Mouse (Mus musculus) heart, embryonic 11.5 days (tissue): Measurements from ENCODE around the gene Aldh4a1. TPM values are rescaled to one million over a fixed set of nuclear protein-coding genes. Genes with fewer than 3 reads are reported as not detected.

Experiments used
- ATAC-seq: fragments of 200-750 bp; cut with Nextera tagmentation; replicated peaks from 2 replicates; pipeline ENCODE4 v1.8.0; 2017; ENCODE audit warnings: moderate library complexity; ENCODE audit not compliant: insufficient number of reproducible peaks, low FRiP score, low TSS enrichment
- H3K27ac ChIP-seq: fragments of 300-500 bp; sonication (generic); 2 replicates; pipeline ENCODE4 v1.5.1; 2014; ENCODE audit warnings: mild to moderate bottlenecking, low read depth, low read length
- H3K27me3 ChIP-seq: fragments of 300-500 bp; sonication (generic); 2 replicates; pipeline ENCODE4 v1.6.1; 2014; ENCODE audit warnings: mild to moderate bottlenecking, low read length, mixed read lengths; ENCODE audit not compliant: control insufficient read depth, insufficient read depth
- H3K36me3 ChIP-seq: fragments of 300-500 bp; sonication (generic); 2 replicates; pipeline ENCODE4 v1.6.1; 2014; ENCODE audit warnings: mild to moderate bottlenecking, low read length, moderate library complexity, mixed read lengths; ENCODE audit not compliant: control insufficient read depth, insufficient read depth
- H3K4me1 ChIP-seq: fragments of 300-500 bp; sonication (generic); 2 replicates; pipeline ENCODE4 v1.6.1; 2014; ENCODE audit warnings: low read length; ENCODE audit not compliant: control insufficient read depth, insufficient read depth
- H3K4me2 ChIP-seq: fragments of 300-500 bp; sonication (generic); 2 replicates; pipeline ENCODE4 v1.6.1; 2014; ENCODE audit warnings: mild to moderate bottlenecking, moderate library complexity
- H3K4me3 ChIP-seq: fragments of 300-500 bp; sonication (generic); 2 replicates; pipeline ENCODE4 v1.5.1; 2014; ENCODE audit warnings: low read depth, low read length
- H3K9ac ChIP-seq: fragments of 300-500 bp; sonication (generic); 2 replicates; pipeline ENCODE4 v1.6.1; 2014; ENCODE audit warnings: mild to moderate bottlenecking, low read depth, low read length, moderate library complexity
- H3K9me3 ChIP-seq: fragments of 300-500 bp; sonication (generic); replicated peaks from 2 replicates; pipeline ENCODE4 v1.6.1; 2016; ENCODE audit warnings: low read length; ENCODE audit not compliant: control insufficient read depth
- WGBS: fragments of 180-500 bp; shearing (Covaris S2); extraction: QIAGEN DNeasy Blood & Tissue Kit; methylation state at CpG from one replicate; pipeline ENCODE4 v1.1.7; 2014; ENCODE audit not compliant: insufficient replicate concordance; 5-methylcytosine and 5-hydroxymethylcytosine counted together
- polyA plus RNA-seq: library from polyadenylated mRNA; unstranded; fragments of >200 nt; fragmentation: Nextera tagmentation; extraction: Ambion mirVana; gene quantifications from 2 replicates; pipeline ENCODE4 v1.2.1, GENCODE M21; 2014

The Aldh4a1 gene
- polyA plus RNA-seq, 1 experiment from 2014 or later: 11.8 TPM

DNA sequence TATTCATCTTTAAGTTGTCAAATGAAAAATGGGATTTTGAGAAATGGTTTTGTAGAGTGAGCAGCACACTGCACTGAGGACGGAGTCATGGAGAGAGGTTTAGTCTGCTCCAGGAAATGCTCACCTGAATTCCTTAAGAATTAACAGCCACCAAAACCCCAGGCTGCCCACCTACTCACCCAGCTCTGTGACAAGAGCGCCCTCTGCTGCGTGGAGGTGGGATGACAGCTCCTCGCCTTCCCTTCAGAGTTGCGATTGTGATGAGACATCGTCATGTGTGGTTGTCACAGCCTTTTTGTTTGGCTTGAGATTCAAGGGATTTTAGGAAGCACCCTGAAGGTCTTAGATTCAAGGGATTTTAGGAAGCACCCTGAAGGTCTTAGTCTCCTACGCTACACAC lies 13.7 kb downstream of the Aldh4a1 start:
- no peak overlapping the region for H3K27ac ChIP-seq
- no peak for ATAC-seq
- H3K4me1 ChIP-seq: peaks cover under 1% of the 10 kb centered on the region; the same call in 1 of the 2 replicates
- peaks cover 25% of the 10 kb centered on the region for H3K27me3 ChIP-seq
- H3K4me3 ChIP-seq: no peak overlapping the region
- no peak overlapping the region for H3K9ac ChIP-seq
- no peaks in the 10 kb centered on the region for H3K36me3 ChIP-seq
- no peak overlapping the region for H3K4me2 ChIP-seq
- WGBS: 26% methylated on average over 7 of the region's 7 CpGs
- H3K9me3 ChIP-seq: no peaks in the 10 kb centered on the region

DNA sequence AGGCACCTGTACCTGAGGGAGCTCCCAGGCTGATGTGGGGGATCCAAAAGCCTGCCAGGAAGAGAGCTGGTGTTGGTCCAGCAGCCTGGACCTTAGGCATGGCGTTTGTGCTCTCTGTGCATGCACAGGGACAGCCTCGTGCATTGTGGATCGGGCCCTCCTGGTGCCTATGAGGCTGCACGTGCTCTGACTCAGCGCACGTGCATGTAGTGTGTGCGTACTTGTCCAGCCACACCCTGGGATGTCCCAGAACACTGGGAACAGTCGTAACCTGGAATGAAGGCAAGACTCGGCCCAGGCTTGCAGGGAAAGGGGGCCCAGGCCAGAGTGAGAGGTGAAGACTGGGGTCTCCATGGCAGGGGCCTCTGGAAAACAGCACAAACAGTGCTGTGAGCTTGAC lies 15.2 kb downstream of the Aldh4a1 start:
- H3K4me3 ChIP-seq: no peak overlapping the region
- no peak overlapping the region for H3K4me2 ChIP-seq
- no peaks in the 10 kb centered on the region for H3K36me3 ChIP-seq
- peaks cover 39% of the 10 kb centered on the region for H3K27me3 ChIP-seq
- ATAC-seq: no peak
- no peak overlapping the region for H3K27ac ChIP-seq
- WGBS: 83% methylated on average over 9 of the region's 9 CpGs
- no peaks in the 10 kb centered on the region for H3K9me3 ChIP-seq
- peaks cover 11% of the 10 kb centered on the region for H3K4me1 ChIP-seq
- H3K9ac ChIP-seq: no peak overlapping the region

DNA sequence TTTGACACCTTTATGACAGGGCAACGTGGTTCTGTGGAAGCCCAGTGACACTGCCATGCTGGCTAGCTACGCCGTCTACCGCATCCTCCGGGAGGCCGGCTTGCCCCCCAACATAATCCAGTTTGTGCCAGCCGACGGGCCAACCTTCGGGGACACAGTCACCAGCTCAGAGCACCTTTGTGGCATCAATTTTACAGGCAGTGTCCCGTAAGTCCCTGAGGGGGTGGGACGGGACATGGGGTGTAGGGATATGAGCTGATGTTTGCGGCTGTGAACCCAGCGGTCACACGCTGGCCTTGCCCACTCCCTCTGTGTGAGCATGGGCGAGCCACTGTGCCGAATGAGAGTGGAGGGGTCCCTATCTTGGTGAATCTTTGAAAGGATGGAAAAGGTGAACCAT lies 15.7 kb downstream of the Aldh4a1 start:
- Histone ChIP-seq H3K9ac (no peak overlapping the region), H3K9me3 (no peaks in the 10 kb centered on the region), H3K4me2 (no peak overlapping the region), H3K27ac (no peak overlapping the region), H3K4me3 (no peak overlapping the region), H3K4me1 (peaks cover 11% of the 10 kb centered on the region), H3K36me3 (no peaks in the 10 kb centered on the region), H3K27me3 (peaks cover 42% of the 10 kb centered on the region)
- 90% methylated on average over 16 of the region's 16 CpGs for WGBS
- no peak for ATAC-seq

DNA sequence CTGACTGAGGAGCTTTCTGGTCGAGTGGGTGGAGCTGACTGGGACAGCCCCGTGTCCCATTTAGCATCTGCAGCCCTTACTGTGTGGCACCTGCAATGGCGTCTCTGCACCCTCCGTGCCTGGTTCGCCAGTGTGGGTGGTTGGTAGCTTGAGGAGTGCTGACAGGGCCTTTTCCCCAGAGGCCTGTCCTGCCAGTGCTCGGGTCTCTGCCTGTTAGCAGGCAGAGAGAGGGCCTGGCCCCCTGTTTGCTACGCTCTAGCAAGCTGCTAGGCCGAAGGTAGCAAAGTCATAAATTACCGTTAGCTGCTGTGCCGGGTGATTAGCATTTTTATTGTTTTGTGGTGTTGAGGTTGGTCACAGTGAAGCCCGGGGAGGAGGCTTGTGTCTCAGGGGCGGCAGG lies 17.1 kb downstream of the Aldh4a1 start:
- ATAC-seq: no peak
- peaks cover 11% of the 10 kb centered on the region for H3K4me1 ChIP-seq
- H3K9me3 ChIP-seq: no peaks in the 10 kb centered on the region
- no peak overlapping the region for H3K9ac ChIP-seq
- H3K4me3 ChIP-seq: no peak overlapping the region
- peaks cover 43% of the 10 kb centered on the region for H3K27me3 ChIP-seq
- H3K4me2 ChIP-seq: no peak overlapping the region
- 65% methylated on average over 12 of the region's 12 CpGs for WGBS
- H3K27ac ChIP-seq: no peak overlapping the region
- no peaks in the 10 kb centered on the region for H3K36me3 ChIP-seq

DNA sequence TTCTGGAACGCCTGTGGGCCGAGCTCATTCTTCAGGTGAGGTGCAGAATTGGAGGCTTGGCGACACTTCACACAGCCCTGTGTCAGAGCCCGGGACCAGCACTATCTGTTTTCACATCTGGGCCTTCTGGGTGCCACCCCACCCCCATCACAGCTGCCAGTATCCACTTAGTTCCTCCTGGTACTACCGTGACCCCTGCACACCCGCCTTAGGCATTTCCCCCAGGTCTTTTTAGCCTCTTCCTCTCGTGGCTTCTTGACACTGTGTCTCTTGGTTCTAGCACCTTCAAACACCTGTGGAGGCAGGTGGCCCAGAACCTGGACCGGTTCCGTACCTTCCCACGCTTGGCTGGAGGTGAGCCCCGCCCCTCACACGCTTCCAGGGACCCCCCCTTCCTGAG lies 17.7 kb downstream of the Aldh4a1 start:
- H3K4me3 ChIP-seq: no peak overlapping the region
- H3K27me3 ChIP-seq: peaks cover 43% of the 10 kb centered on the region
- no peak overlapping the region for H3K9ac ChIP-seq
- H3K36me3 ChIP-seq: no peaks in the 10 kb centered on the region
- H3K4me2 ChIP-seq: no peak overlapping the region
- peaks cover 11% of the 10 kb centered on the region for H3K4me1 ChIP-seq
- H3K27ac ChIP-seq: no peak overlapping the region
- no peak for ATAC-seq
- H3K9me3 ChIP-seq: no peaks in the 10 kb centered on the region
- 71% methylated on average over 12 of the region's 12 CpGs for WGBS

DNA sequence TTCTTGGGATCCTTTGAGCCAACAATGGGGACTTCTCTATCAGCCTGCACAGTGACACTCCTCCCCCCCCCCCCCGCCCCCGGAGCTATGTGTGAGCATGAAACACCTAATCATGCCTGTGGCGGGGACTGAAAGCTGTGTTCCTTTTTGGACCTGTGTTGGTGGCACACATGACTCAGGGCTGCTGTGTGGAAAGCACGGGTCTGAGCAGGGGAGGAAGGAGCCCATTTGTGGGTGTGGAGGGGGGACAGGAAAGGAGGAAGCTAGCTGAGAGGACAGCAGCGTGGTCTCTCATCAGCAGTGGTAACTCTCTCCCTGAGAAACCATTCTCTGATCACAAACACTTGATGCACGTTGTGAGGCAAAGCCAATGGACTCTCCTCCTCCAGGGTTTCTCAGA lies 18.1 kb downstream of the Aldh4a1 start:
- WGBS: 49% methylated on average over 6 of the region's 6 CpGs
- H3K9me3 ChIP-seq: no peaks in the 10 kb centered on the region
- no peak overlapping the region for H3K27ac ChIP-seq
- no peak overlapping the region for H3K9ac ChIP-seq
- peaks cover 43% of the 10 kb centered on the region for H3K27me3 ChIP-seq
- no peak for ATAC-seq
- H3K4me3 ChIP-seq: no peak overlapping the region
- peaks cover 11% of the 10 kb centered on the region for H3K4me1 ChIP-seq
- no peak overlapping the region for H3K4me2 ChIP-seq
- H3K36me3 ChIP-seq: no peaks in the 10 kb centered on the region

DNA sequence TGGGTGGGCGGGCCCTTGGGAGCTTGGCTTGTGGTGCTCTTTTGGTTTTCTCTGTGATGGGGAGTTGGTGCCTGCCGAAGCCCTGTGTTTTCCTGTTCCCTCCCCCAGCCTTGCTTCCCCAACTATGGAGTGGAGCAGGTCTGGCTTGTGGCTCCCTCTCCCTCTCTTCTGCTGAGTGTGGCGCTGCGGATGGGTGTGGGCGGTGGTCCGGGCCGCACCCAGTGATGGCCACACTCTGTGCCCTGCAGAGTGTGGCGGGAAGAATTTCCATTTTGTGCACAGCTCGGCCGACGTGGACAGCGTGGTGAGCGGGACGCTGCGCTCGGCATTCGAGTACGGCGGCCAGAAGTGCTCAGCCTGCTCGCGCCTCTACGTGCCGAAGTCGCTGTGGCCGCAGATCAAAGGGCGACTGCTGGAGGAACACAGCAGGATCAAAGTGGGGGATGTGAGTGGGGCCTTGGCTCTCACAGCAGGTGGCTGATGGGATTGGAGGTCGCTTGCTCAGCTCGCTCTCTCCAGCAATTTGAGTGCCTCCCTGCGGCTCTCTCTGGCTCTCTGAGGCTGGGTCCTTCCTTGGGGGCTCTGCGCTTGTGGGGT lies 19.3 kb downstream of the Aldh4a1 start:
- no peaks in the 10 kb centered on the region for H3K9me3 ChIP-seq
- H3K4me1 ChIP-seq: peaks cover 11% of the 10 kb centered on the region
- H3K36me3 ChIP-seq: no peaks in the 10 kb centered on the region
- H3K4me2 ChIP-seq: peak overlapping the region; percentile 69
- H3K4me3 ChIP-seq: peak overlapping the region; percentile 35
- 0 out of 2 replicates have a peak, but pooled peaks have one; percentile 19 for ATAC-seq
- peak overlapping the region; percentile 49; the same call in 1 of the 2 replicates for H3K9ac ChIP-seq
- 1% methylated on average over 30 of the region's 30 CpGs for WGBS
- H3K27me3 ChIP-seq: peaks cover 41% of the 10 kb centered on the region
- H3K27ac ChIP-seq: no peak overlapping the region

DNA sequence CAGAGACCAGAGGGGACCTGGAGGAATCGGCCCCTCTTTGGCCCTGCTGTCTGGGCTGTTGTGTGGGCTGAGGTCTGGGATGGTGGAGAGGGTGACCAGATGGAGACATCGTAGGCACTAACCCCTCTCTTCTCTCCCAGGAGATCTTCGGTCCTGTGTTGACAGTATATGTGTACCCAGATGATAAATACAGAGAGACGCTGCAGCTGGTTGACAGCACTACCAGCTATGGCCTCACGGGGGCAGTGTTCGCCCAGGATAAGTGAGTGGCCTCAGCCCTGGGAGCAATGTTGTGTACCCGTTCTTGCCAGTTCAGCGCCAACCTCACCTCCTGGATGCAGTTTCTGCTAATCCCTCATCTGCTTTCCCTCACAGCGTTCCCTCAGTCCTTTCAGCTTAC lies 21.3 kb downstream of the Aldh4a1 start:
- no peak for ATAC-seq
- Histone ChIP-seq H3K4me1 (peaks cover 11% of the 10 kb centered on the region), H3K9me3 (no peaks in the 10 kb centered on the region), H3K4me3 (no peak overlapping the region), H3K27me3 (peaks cover 36% of the 10 kb centered on the region), H3K9ac (no peak overlapping the region), H3K36me3 (peaks cover 7% of the 10 kb centered on the region; the same call in 1 of the 2 replicates), H3K27ac (no peak overlapping the region), H3K4me2 (no peak overlapping the region)
- 17% methylated on average over 9 of the region's 9 CpGs for WGBS

DNA sequence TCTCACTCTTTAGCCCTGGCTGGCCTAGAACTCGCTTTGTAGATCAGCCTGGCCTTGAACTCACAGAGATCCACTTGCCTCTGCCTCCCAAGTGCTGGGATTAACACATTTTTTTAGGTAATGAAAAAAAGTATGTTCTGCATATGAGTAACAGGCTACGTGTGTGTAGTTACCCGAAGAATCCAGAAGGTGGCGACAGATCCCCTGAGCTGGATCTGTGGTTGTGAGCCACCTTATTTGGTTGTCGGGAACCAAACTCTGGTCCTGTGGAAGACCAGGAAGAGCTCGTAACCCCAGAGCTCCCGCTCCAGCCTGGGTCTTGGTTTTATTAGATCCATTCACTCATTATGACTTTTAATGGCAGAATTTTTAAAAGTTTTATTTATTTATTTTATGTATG lies 24.2 kb downstream of the Aldh4a1 start:
- Histone ChIP-seq H3K36me3 (peaks cover 7% of the 10 kb centered on the region; the same call in 1 of the 2 replicates), H3K9ac (no peak overlapping the region), H3K4me2 (no peak overlapping the region), H3K4me3 (no peak overlapping the region), H3K4me1 (peaks cover 5% of the 10 kb centered on the region), H3K27me3 (peaks cover 20% of the 10 kb centered on the region), H3K27ac (no peak overlapping the region), H3K9me3 (no peaks in the 10 kb centered on the region)
- ATAC-seq: no peak
- WGBS: 72% methylated on average over 7 of the region's 7 CpGs
